Mouse (Mus musculus): ENCODE measurements around the gene Mrpl54. TPM values are rescaled to one million over a fixed set of nuclear protein-coding genes. Genes with fewer than 3 reads are reported as not detected.

Gene Mrpl54
- polyA plus RNA-seq, 1 experiment from 2014 or later: 136 TPM

GRCm38 (mm10) chr10:81298369-81299100, 31.8 kb upstream of the Mrpl54 start:
- no peaks in the 10 kb centered on the region for H3K27me3 ChIP-seq (ENCODE audit: control insufficient read depth, insufficient read depth, low read length)
- H3K27ac ChIP-seq (ENCODE audit: low read depth, low read length): no peak overlapping the region
- H3K4me2 ChIP-seq (ENCODE audit: low read depth, low read length): no peak overlapping the region
- no peaks in the 10 kb centered on the region for H3K9me3 ChIP-seq (ENCODE audit: control insufficient read depth, low read length)
- no peaks in the 10 kb centered on the region; the same call in 1 of the 2 replicates for H3K36me3 ChIP-seq (ENCODE audit: control insufficient read depth, insufficient read depth, low read length)
- no peak overlapping the region for H3K4me3 ChIP-seq (ENCODE audit: low read depth, low read length)
- no peak overlapping the region for H3K9ac ChIP-seq (replicated peaks; ENCODE audit: low read depth, low read length)
- ATAC-seq (ENCODE audit: low read depth): no peak
- 93% methylated on average over 17 of the region's 17 CpGs for WGBS
- H3K4me1 ChIP-seq (ENCODE audit: control insufficient read depth, insufficient read depth, low read length): peaks cover 19% of the 10 kb centered on the region

DNA sequence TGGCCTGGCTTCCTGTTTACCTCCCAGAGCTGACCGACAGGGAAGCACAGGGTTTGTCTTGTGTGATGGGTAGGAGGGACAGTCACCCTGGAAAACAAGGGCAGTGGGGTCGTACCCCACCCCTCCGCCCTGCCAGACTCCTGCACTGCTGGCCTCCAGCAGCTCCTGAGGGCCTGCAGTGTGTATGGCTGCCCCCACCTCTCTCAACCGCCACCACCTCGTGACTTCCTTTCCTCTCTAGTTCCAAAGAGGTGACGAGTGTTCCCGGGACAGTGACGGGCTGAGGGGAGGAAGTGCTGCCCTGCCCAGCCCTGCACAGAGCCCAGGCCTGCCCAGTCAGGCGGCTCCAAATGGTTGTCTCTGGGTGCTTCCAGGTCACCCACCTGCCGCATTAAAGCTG, 31.1 kb upstream of the Mrpl54 start:
- peaks cover 19% of the 10 kb centered on the region for H3K4me1 ChIP-seq (ENCODE audit: control insufficient read depth, insufficient read depth, low read length)
- H3K27ac ChIP-seq (ENCODE audit: low read depth, low read length): peak overlapping the region; percentile 25; the same call in 1 of the 2 replicates
- no peaks in the 10 kb centered on the region for H3K9me3 ChIP-seq (ENCODE audit: control insufficient read depth, low read length)
- H3K9ac ChIP-seq (replicated peaks; ENCODE audit: low read depth, low read length): no peak overlapping the region
- no peak overlapping the region for H3K4me2 ChIP-seq (ENCODE audit: low read depth, low read length)
- H3K27me3 ChIP-seq (ENCODE audit: control insufficient read depth, insufficient read depth, low read length): no peaks in the 10 kb centered on the region
- WGBS: 81% methylated on average over 10 of the region's 10 CpGs
- no peak overlapping the region for H3K4me3 ChIP-seq (ENCODE audit: low read depth, low read length)
- no peak for ATAC-seq (ENCODE audit: low read depth)
- H3K36me3 ChIP-seq (ENCODE audit: control insufficient read depth, insufficient read depth, low read length): no peaks in the 10 kb centered on the region; the same call in 1 of the 2 replicates

DNA sequence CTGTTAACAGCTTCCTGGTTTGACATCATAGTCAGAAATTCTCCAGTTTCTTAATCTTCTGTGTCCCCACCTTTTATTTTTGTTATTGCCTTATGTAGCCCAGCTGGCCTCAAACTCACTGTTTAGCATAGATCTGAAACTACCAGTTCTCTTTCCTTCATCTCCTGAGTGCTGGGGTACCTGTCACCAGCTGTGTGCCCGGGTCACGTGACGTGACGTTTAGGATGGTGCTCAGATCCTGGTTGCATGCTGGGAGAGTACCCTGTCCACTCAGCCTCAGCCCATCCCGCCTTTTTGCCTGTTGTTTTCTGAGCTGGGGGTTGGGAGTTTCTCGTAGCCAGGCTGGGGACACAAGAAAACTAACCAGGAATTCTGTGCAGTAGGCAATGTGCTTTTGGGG, 30.5 kb upstream of the Mrpl54 start:
- Histone ChIP-seq H3K36me3 (ENCODE audit: control insufficient read depth, insufficient read depth, low read length) (no peaks in the 10 kb centered on the region; the same call in 1 of the 2 replicates), H3K9ac (replicated peaks; ENCODE audit: low read depth, low read length) (no peak overlapping the region), H3K9me3 (ENCODE audit: control insufficient read depth, low read length) (no peaks in the 10 kb centered on the region), H3K4me3 (ENCODE audit: low read depth, low read length) (no peak overlapping the region), H3K27me3 (ENCODE audit: control insufficient read depth, insufficient read depth, low read length) (no peaks in the 10 kb centered on the region), H3K4me1 (ENCODE audit: control insufficient read depth, insufficient read depth, low read length) (peaks cover 19% of the 10 kb centered on the region), H3K27ac (ENCODE audit: low read depth, low read length) (peak overlapping the region; percentile 25; the same call in 1 of the 2 replicates), H3K4me2 (ENCODE audit: low read depth, low read length) (no peak overlapping the region)
- WGBS: 76% methylated on average over 6 of the region's 6 CpGs
- no peak for ATAC-seq (ENCODE audit: low read depth)

- Histone ChIP-seq H3K27ac (ENCODE audit: low read depth, low read length) (no peak overlapping the region), H3K4me3 (ENCODE audit: low read depth, low read length) (no peak overlapping the region), H3K27me3 (ENCODE audit: control insufficient read depth, insufficient read depth, low read length) (no peaks in the 10 kb centered on the region), H3K4me2 (ENCODE audit: low read depth, low read length) (no peak overlapping the region), H3K36me3 (ENCODE audit: control insufficient read depth, insufficient read depth, low read length) (no peaks in the 10 kb centered on the region; the same call in 1 of the 2 replicates), H3K4me1 (ENCODE audit: control insufficient read depth, insufficient read depth, low read length) (peaks cover 23% of the 10 kb centered on the region), H3K9me3 (ENCODE audit: control insufficient read depth, low read length) (no peaks in the 10 kb centered on the region), H3K9ac (replicated peaks; ENCODE audit: low read depth, low read length) (no peak overlapping the region)
- ATAC-seq (ENCODE audit: low read depth): no peak
- 92% methylated on average over 6 of the region's 6 CpGs for whole genome bisulfite sequencing
These were observed 28.5 kb upstream of the Mrpl54 start for GRCm38 (mm10) chr10:81295185-81295584.

DNA sequence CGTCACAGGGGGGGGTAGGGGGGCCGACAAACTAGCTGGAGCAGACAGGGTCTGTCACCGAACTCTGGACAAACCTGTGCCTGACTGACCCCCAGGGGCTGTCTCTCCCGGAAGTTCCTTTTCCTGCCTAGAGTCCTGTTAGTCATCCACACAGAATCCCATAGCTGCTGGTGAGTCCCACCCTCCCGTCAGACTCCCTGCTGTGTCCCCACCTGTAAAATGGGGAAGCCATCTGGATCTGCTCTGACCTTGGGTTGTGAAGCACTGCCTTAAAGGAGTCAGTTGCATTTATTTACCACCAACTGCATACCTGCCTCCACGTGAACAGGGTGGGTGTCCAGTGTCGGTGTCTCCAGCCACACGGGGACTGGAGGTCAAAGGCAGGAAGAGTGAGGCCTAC, 27.7 kb upstream of the Mrpl54 start:
- Histone ChIP-seq H3K9ac (replicated peaks; ENCODE audit: low read depth, low read length) (peak overlapping the region; percentile 82), H3K4me3 (ENCODE audit: low read depth, low read length) (peak overlapping the region; percentile 74), H3K27ac (ENCODE audit: low read depth, low read length) (no peak overlapping the region), H3K9me3 (ENCODE audit: control insufficient read depth, low read length) (no peaks in the 10 kb centered on the region), H3K36me3 (ENCODE audit: control insufficient read depth, insufficient read depth, low read length) (no peaks in the 10 kb centered on the region; the same call in 1 of the 2 replicates), H3K4me2 (ENCODE audit: low read depth, low read length) (peak overlapping the region; percentile 92), H3K27me3 (ENCODE audit: control insufficient read depth, insufficient read depth, low read length) (no peaks in the 10 kb centered on the region; the same call in 1 of the 2 replicates), H3K4me1 (ENCODE audit: control insufficient read depth, insufficient read depth, low read length) (peaks cover 22% of the 10 kb centered on the region)
- 35% methylated on average over 8 of the region's 8 CpGs for whole genome bisulfite sequencing
- ATAC-seq (ENCODE audit: low read depth): no peak

- Histone ChIP-seq H3K4me1 (ENCODE audit: control insufficient read depth, insufficient read depth, low read length) (peaks cover 20% of the 10 kb centered on the region), H3K27ac (ENCODE audit: low read depth, low read length) (peak overlapping the region; percentile 84), H3K4me2 (ENCODE audit: low read depth, low read length) (peak overlapping the region; percentile 92), H3K36me3 (ENCODE audit: control insufficient read depth, insufficient read depth, low read length) (no peaks in the 10 kb centered on the region), H3K27me3 (ENCODE audit: control insufficient read depth, insufficient read depth, low read length) (no peaks in the 10 kb centered on the region; the same call in 1 of the 2 replicates), H3K9me3 (ENCODE audit: control insufficient read depth, low read length) (no peaks in the 10 kb centered on the region), H3K9ac (replicated peaks; ENCODE audit: low read depth, low read length) (peak overlapping the region; percentile 82), H3K4me3 (ENCODE audit: low read depth, low read length) (peak overlapping the region; percentile 74)
- peak; percentile 22 for ATAC-seq (ENCODE audit: low read depth)
- 5% methylated on average over 25 of the region's 25 CpGs for WGBS
These were observed 26.7 kb upstream of the Mrpl54 start for GRCm38 (mm10) chr10:81293334-81294030.

- Histone ChIP-seq H3K36me3 (ENCODE audit: control insufficient read depth, insufficient read depth, low read length) (no peaks in the 10 kb centered on the region), H3K4me1 (ENCODE audit: control insufficient read depth, insufficient read depth, low read length) (peaks cover 20% of the 10 kb centered on the region), H3K9ac (replicated peaks; ENCODE audit: low read depth, low read length) (peak within 1 kb of the TSS; percentile 82), H3K4me2 (ENCODE audit: low read depth, low read length) (peak within 1 kb of the TSS; percentile 92), H3K27me3 (ENCODE audit: control insufficient read depth, insufficient read depth, low read length) (no peaks in the 10 kb centered on the region; the same call in 1 of the 2 replicates), H3K9me3 (ENCODE audit: control insufficient read depth, low read length) (no peaks in the 10 kb centered on the region), H3K27ac (ENCODE audit: low read depth, low read length) (peak within 1 kb of the TSS; percentile 84), H3K4me3 (ENCODE audit: low read depth, low read length) (peak within 1 kb of the TSS; percentile 74)
- peak; percentile 93 for ATAC-seq (ENCODE audit: low read depth)
- under 1% methylated on average over 78 of the region's 80 CpGs for WGBS
These were observed 26.0 kb upstream of the Mrpl54 start, which contains the start of gene Pip5k1c for GRCm38 (mm10) chr10:81292554-81293333. Pip5k1c (plus strand) TSS chr10:81292963.

GRCm38 (mm10) chr10:81291511-81292104, 24.9 kb upstream of the Mrpl54 start, which contains the start of gene Tjp3:
Tjp3 (minus strand) TSS chr10:81291581.
- no peaks in the 10 kb centered on the region for H3K36me3 ChIP-seq (ENCODE audit: control insufficient read depth, insufficient read depth, low read length)
- no peak for ATAC-seq (ENCODE audit: low read depth)
- no peak within 1 kb of the TSS for H3K9ac ChIP-seq (replicated peaks; ENCODE audit: low read depth, low read length)
- H3K9me3 ChIP-seq (ENCODE audit: control insufficient read depth, low read length): no peaks in the 10 kb centered on the region
- peaks cover 20% of the 10 kb centered on the region for H3K4me1 ChIP-seq (ENCODE audit: control insufficient read depth, insufficient read depth, low read length)
- WGBS: 75% methylated on average over 9 of the region's 9 CpGs
- no peaks in the 10 kb centered on the region; the same call in 1 of the 2 replicates for H3K27me3 ChIP-seq (ENCODE audit: control insufficient read depth, insufficient read depth, low read length)
- H3K4me2 ChIP-seq (ENCODE audit: low read depth, low read length): peak within 1 kb of the TSS; percentile 92; the same call in 1 of the 2 replicates
- H3K4me3 ChIP-seq (ENCODE audit: low read depth, low read length): no peak within 1 kb of the TSS
- H3K27ac ChIP-seq (ENCODE audit: low read depth, low read length): no peak within 1 kb of the TSS

Data from neural tube, embryonic 14.5 days (tissue).